Mouse (Mus musculus): ENCODE measurements around the gene Cyp2s1. TPM values are rescaled to one million over a fixed set of nuclear protein-coding genes. Genes with fewer than 3 reads are reported as not detected.

Cyp2s1 gene
- polyA plus RNA-seq, 1 experiment from 2014 or later, result 3.0 TPM

DNA sequence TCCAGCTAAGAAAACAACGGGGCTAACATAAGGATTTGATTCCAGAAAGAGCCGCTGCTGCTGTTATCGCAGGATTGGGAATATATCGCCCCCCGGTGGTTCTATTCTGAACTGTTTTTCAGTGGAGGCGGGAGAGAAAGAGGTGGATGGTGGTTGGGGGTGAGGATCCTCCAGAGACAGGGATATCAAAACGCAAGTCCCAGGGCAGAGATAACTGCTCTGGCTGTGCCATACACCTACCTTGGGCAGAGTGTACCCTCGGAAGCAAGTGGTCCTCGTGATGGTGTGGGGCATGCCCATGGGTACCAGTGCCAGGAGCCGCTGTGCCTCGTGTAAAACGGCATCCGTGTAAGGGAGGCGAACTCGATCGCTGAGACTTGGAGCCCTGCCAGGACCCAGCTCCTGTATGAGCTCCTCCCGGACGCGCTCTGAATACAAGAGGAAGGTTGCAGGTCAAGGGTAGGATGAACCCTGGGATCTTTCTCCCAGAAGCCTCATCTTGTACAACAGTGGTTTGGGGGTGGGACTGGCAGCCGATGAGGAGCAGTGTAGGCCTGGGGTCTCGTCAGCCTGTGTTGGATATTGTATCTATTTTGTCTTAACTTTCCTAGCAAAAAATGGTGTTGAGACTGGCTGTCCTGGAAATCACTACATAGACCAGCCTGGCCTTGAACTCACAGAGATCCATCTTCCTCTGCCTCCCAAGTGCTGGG lies 10.9 kb downstream of the Cyp2s1 start:
- H3K4me1 ChIP-seq (ENCODE audit: control insufficient read depth in 2 of 2, insufficient read depth in 2 of 2, low read length in 2 of 2), result peaks cover 16 to 22% of the 10 kb centered on the region in 2 experiments
- no peaks in the 10 kb centered on the region for H3K36me3 ChIP-seq (ENCODE audit: control insufficient read depth, insufficient read depth, low read length)
- peak overlapping the region; percentile 48; the same call in 1 of the 2 replicates for H3K9ac ChIP-seq (ENCODE audit: low read length)
- peak overlapping the region in 1 of 2 experiments; percentile 5; a peak in 2 of 4 replicates for H3K4me3 ChIP-seq (ENCODE audit: control insufficient read depth in 1 of 2, insufficient read depth in 1 of 2, low read depth in 1 of 2, low read length in 2 of 2)
- no peaks in the 10 kb centered on the region for H3K27me3 ChIP-seq (ENCODE audit: control insufficient read depth, insufficient read depth, low read length)
- no peak overlapping the region for H3K27ac ChIP-seq (replicated peaks in 1 of 2; ENCODE audit: control insufficient read depth in 1 of 2, insufficient read depth in 1 of 2, low read depth in 2 of 2, low read length in 2 of 2)
- peak overlapping the region; percentile 50 for H3K4me2 ChIP-seq (ENCODE audit: low read length)
- no peak for ATAC-seq (ENCODE audit: insufficient number of reproducible peaks, insufficient read depth, low FRiP score, low read depth)
- H3K9me3 ChIP-seq (ENCODE audit: control insufficient read depth, low read length), result no peaks in the 10 kb centered on the region
- WGBS, result 17% methylated on average over 21 of the region's 21 CpGs

- Histone ChIP-seq H3K36me3 (ENCODE audit: control insufficient read depth, insufficient read depth, low read length) (no peaks in the 10 kb centered on the region), H3K27me3 (ENCODE audit: control insufficient read depth, insufficient read depth, low read length) (no peaks in the 10 kb centered on the region), H3K4me1 (ENCODE audit: control insufficient read depth in 2 of 2, insufficient read depth in 2 of 2, low read length in 2 of 2) (peaks cover 16 to 22% of the 10 kb centered on the region in 2 experiments), H3K4me3 (ENCODE audit: control insufficient read depth in 1 of 2, insufficient read depth in 1 of 2, low read depth in 1 of 2, low read length in 2 of 2) (no peak overlapping the region), H3K27ac (replicated peaks in 1 of 2; ENCODE audit: control insufficient read depth in 1 of 2, insufficient read depth in 1 of 2, low read depth in 2 of 2, low read length in 2 of 2) (no peak overlapping the region), H3K9me3 (ENCODE audit: control insufficient read depth, low read length) (no peaks in the 10 kb centered on the region), H3K9ac (ENCODE audit: low read length) (no peak overlapping the region; the same call in 1 of the 2 replicates), H3K4me2 (ENCODE audit: low read length) (no peak overlapping the region)
- WGBS, result 35% methylated on average over 4 of the region's 4 CpGs
- no peak for ATAC-seq (ENCODE audit: insufficient number of reproducible peaks, insufficient read depth, low FRiP score, low read depth)
Measured at GRCm38 (mm10) chr7:25804792-25805191, 11.9 kb downstream of the Cyp2s1 start.

DNA sequence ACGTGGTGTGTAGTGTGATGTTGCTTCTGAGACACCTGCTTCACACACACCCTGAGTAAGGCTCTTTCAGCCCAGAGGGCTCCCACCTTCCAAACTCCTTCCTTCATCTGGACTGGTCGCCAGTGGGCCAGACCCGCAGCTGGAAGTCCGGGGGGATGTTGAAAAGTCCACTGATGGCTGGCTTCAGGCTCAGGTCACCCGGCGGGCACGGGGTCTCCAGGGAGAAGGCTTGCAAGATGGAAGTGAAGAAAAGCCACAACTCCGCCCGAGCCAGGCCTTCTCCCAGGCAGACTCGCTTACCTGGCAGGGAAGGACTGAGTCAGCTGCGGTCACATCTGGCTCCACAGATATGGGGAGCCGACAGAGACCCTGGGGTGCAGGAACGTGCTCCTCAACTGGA lies 13.3 kb downstream of the Cyp2s1 start:
- no peak overlapping the region for H3K4me2 ChIP-seq (ENCODE audit: low read length)
- 60% methylated on average over 13 of the region's 13 CpGs for WGBS
- H3K4me3 ChIP-seq (ENCODE audit: control insufficient read depth in 1 of 2, insufficient read depth in 1 of 2, low read depth in 1 of 2, low read length in 2 of 2), result no peak overlapping the region
- H3K9ac ChIP-seq (ENCODE audit: low read length), result no peak overlapping the region
- H3K36me3 ChIP-seq (ENCODE audit: control insufficient read depth, insufficient read depth, low read length), result no peaks in the 10 kb centered on the region
- peak overlapping the region; percentile 63 to 70; a peak in 3 of 4 replicates for H3K27ac ChIP-seq (replicated peaks in 1 of 2; ENCODE audit: control insufficient read depth in 1 of 2, insufficient read depth in 1 of 2, low read depth in 2 of 2, low read length in 2 of 2)
- 0 out of 2 replicates have a peak, but pooled peaks cover 2% of the 10 kb centered on the region for H3K9me3 ChIP-seq (ENCODE audit: control insufficient read depth, low read length)
- H3K4me1 ChIP-seq (ENCODE audit: control insufficient read depth in 2 of 2, insufficient read depth in 2 of 2, low read length in 2 of 2), result peaks cover 16 to 22% of the 10 kb centered on the region in 2 experiments
- ATAC-seq (ENCODE audit: insufficient number of reproducible peaks, insufficient read depth, low FRiP score, low read depth), result no peak
- H3K27me3 ChIP-seq (ENCODE audit: control insufficient read depth, insufficient read depth, low read length), result no peaks in the 10 kb centered on the region

DNA sequence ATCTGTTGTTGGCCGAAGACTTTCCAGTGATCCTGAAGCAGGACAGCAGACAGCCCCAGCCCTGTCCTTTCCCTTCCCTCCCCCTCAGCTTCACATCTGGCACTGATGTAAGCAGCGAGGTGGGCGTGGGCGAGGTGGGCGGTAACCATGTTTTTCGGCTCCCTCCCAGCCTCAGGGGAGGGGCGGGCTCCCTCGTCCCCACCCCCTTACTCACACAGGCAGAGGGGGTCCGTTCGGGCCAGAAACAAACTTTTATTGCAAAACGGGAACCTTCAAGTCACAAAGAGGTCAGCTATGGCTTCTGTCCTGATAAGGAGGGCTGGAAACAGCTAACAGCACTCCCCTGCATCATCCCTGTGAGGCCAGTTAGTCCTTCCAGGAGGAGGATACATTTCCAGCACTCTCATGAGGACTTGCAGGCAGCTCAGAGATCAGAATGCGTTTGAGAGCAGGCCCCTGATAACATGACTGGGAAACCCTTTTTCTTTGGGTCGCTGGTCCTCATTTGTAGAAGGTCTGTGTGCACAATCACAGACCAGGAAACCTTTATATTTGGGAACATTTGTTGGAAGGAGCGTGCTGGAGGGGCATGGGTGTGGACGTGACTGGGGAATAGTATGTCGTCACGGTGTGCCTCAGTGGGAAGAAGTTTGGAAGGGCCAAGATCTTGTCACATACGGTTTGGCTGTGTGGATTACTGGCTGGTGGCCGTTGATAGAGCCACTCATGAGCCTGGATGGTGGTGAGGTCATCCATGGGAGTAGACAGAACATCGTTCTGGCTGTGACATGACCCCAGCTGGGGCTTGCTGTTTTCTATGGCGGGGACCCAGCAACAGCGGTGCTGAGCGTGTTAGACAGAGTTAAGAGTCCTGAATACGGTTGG lies 14.2 kb downstream of the Cyp2s1 start:
- H3K4me2 ChIP-seq (ENCODE audit: low read length), result peak overlapping the region; percentile 60
- peaks cover 16 to 22% of the 10 kb centered on the region in 2 experiments for H3K4me1 ChIP-seq (ENCODE audit: control insufficient read depth in 2 of 2, insufficient read depth in 2 of 2, low read length in 2 of 2)
- peak overlapping the region; percentile 63 to 70 for H3K27ac ChIP-seq (replicated peaks in 1 of 2; ENCODE audit: control insufficient read depth in 1 of 2, insufficient read depth in 1 of 2, low read depth in 2 of 2, low read length in 2 of 2)
- peak; percentile 66 for ATAC-seq (ENCODE audit: insufficient number of reproducible peaks, insufficient read depth, low FRiP score, low read depth)
- H3K36me3 ChIP-seq (ENCODE audit: control insufficient read depth, insufficient read depth, low read length), result no peaks in the 10 kb centered on the region
- no peaks in the 10 kb centered on the region for H3K27me3 ChIP-seq (ENCODE audit: control insufficient read depth, insufficient read depth, low read length)
- WGBS, result 19% methylated on average over 24 of the region's 24 CpGs
- H3K4me3 ChIP-seq (ENCODE audit: control insufficient read depth in 1 of 2, insufficient read depth in 1 of 2, low read depth in 1 of 2, low read length in 2 of 2), result peak overlapping the region; percentile 0 to 27
- 0 out of 2 replicates have a peak, but pooled peaks cover 3% of the 10 kb centered on the region for H3K9me3 ChIP-seq (ENCODE audit: control insufficient read depth, low read length)
- peak overlapping the region; percentile 58 for H3K9ac ChIP-seq (ENCODE audit: low read length)

- Histone ChIP-seq H3K4me1 (ENCODE audit: control insufficient read depth in 2 of 2, insufficient read depth in 2 of 2, low read length in 2 of 2) (peaks cover 16 to 22% of the 10 kb centered on the region in 2 experiments), H3K9ac (ENCODE audit: low read length) (no peak overlapping the region), H3K27me3 (ENCODE audit: control insufficient read depth, insufficient read depth, low read length) (no peaks in the 10 kb centered on the region), H3K9me3 (ENCODE audit: control insufficient read depth, low read length) (0 out of 2 replicates have a peak, but pooled peaks cover 3% of the 10 kb centered on the region), H3K27ac (replicated peaks in 1 of 2; ENCODE audit: control insufficient read depth in 1 of 2, insufficient read depth in 1 of 2, low read depth in 2 of 2, low read length in 2 of 2) (no peak overlapping the region), H3K4me2 (ENCODE audit: low read length) (no peak overlapping the region), H3K4me3 (ENCODE audit: control insufficient read depth in 1 of 2, insufficient read depth in 1 of 2, low read depth in 1 of 2, low read length in 2 of 2) (no peak overlapping the region), H3K36me3 (ENCODE audit: control insufficient read depth, insufficient read depth, low read length) (no peaks in the 10 kb centered on the region)
- ATAC-seq (ENCODE audit: insufficient number of reproducible peaks, insufficient read depth, low FRiP score, low read depth), result no peak
- 85% methylated on average over 6 of the region's 6 CpGs for WGBS
Measured at GRCm38 (mm10) chr7:25801031-25801430, 15.7 kb downstream of the Cyp2s1 start.

GRCm38 (mm10) chr7:25799369-25799768 lies 17.3 kb downstream of the Cyp2s1 start:
- no peaks in the 10 kb centered on the region for H3K36me3 ChIP-seq (ENCODE audit: control insufficient read depth, insufficient read depth, low read length)
- no peak overlapping the region for H3K4me2 ChIP-seq (ENCODE audit: low read length)
- peaks cover 13 to 15% of the 10 kb centered on the region in 2 experiments for H3K4me1 ChIP-seq (ENCODE audit: control insufficient read depth in 2 of 2, insufficient read depth in 2 of 2, low read length in 2 of 2)
- 0 out of 2 replicates have a peak, but pooled peaks cover 3% of the 10 kb centered on the region for H3K9me3 ChIP-seq (ENCODE audit: control insufficient read depth, low read length)
- H3K4me3 ChIP-seq (ENCODE audit: control insufficient read depth in 1 of 2, insufficient read depth in 1 of 2, low read depth in 1 of 2, low read length in 2 of 2), result no peak overlapping the region
- no peak for ATAC-seq (ENCODE audit: insufficient number of reproducible peaks, insufficient read depth, low FRiP score, low read depth)
- H3K27me3 ChIP-seq (ENCODE audit: control insufficient read depth, insufficient read depth, low read length), result no peaks in the 10 kb centered on the region
- WGBS, result 75% methylated on average over 1 of the region's 1 CpGs
- H3K27ac ChIP-seq (replicated peaks in 1 of 2; ENCODE audit: control insufficient read depth in 1 of 2, insufficient read depth in 1 of 2, low read depth in 2 of 2, low read length in 2 of 2), result no peak overlapping the region
- no peak overlapping the region for H3K9ac ChIP-seq (ENCODE audit: low read length)

DNA sequence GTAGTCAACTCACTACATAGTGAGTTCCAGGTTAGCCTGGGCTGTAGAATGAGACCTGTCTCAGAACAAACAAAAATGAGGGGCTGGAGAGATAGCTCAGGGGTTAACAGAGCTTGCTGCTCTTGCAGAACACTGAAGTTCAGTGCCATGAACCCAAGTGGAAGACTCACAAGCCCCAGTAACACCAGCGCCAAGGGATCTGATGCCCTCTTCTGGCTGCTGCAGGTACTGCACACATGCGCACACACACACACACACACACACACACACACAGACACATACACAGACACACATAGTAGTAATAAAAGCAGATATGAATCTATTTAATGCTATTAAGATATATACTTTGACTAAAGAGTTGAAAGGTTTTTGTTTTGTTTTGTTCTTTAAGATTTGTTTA lies 18.2 kb downstream of the Cyp2s1 start:
- H3K4me1 ChIP-seq (ENCODE audit: control insufficient read depth in 2 of 2, insufficient read depth in 2 of 2, low read length in 2 of 2), result peaks cover 13 to 15% of the 10 kb centered on the region in 2 experiments
- H3K9me3 ChIP-seq (ENCODE audit: control insufficient read depth, low read length), result 0 out of 2 replicates have a peak, but pooled peaks cover 3% of the 10 kb centered on the region
- ATAC-seq (ENCODE audit: insufficient number of reproducible peaks, insufficient read depth, low FRiP score, low read depth), result no peak
- H3K27ac ChIP-seq (replicated peaks in 1 of 2; ENCODE audit: control insufficient read depth in 1 of 2, insufficient read depth in 1 of 2, low read depth in 2 of 2, low read length in 2 of 2), result no peak overlapping the region
- 75% methylated on average over 2 of the region's 2 CpGs for WGBS
- no peaks in the 10 kb centered on the region for H3K27me3 ChIP-seq (ENCODE audit: control insufficient read depth, insufficient read depth, low read length)
- no peak overlapping the region for H3K4me3 ChIP-seq (ENCODE audit: control insufficient read depth in 1 of 2, insufficient read depth in 1 of 2, low read depth in 1 of 2, low read length in 2 of 2)
- no peak overlapping the region for H3K4me2 ChIP-seq (ENCODE audit: low read length)
- H3K9ac ChIP-seq (ENCODE audit: low read length), result no peak overlapping the region
- no peaks in the 10 kb centered on the region for H3K36me3 ChIP-seq (ENCODE audit: control insufficient read depth, insufficient read depth, low read length)
